Mouse (Mus musculus) bone marrow macrophage, adult 2 months (primary cell): ENCODE data around the gene Cul4b. TPM values are rescaled to one million over a fixed set of nuclear protein-coding genes. Genes with fewer than 3 reads are reported as not detected.

ENCODE experiments used
- H3K27ac ChIP-seq: 2 replicates; pipeline ENCODE4 v1.5.1; 2012; ENCODE audit warnings: low read depth, low read length; ENCODE audit not compliant: insufficient read depth
- H3K4me1 ChIP-seq: 2 replicates; pipeline ENCODE4 v1.6.1; 2012; ENCODE audit warnings: low read length; ENCODE audit not compliant: control insufficient read depth, insufficient read depth
- H3K4me3 ChIP-seq: 2 replicates; pipeline ENCODE4 v1.5.1; 2012; ENCODE audit warnings: mild to moderate bottlenecking, low read length, moderate library complexity; ENCODE audit not compliant: insufficient read depth
- CTCF ChIP-seq: IDR thresholded peaks from 2 replicates; pipeline ENCODE4 v1.5.1; 2012; ENCODE audit warnings: low read depth, mild to moderate bottlenecking, low read length, moderate library complexity
- POLR2A ChIP-seq: IDR thresholded peaks from 2 replicates; pipeline ENCODE4 v1.6.1; 2012; ENCODE audit warnings: mild to moderate bottlenecking, low read depth, low read length, borderline replicate concordance
- polyA plus RNA-seq: library from polyadenylated mRNA; stranded (reverse); fragments of >200 nt; gene quantifications from 2 replicates; pipeline ENCODE4 v1.2.4, GENCODE M21; 2012; ENCODE audit not compliant: missing spikeins, insufficient read depth, insufficient read length

Cul4b gene
- 23.6 and 23.9 TPM in 2 replicates for polyA plus RNA-seq

DNA sequence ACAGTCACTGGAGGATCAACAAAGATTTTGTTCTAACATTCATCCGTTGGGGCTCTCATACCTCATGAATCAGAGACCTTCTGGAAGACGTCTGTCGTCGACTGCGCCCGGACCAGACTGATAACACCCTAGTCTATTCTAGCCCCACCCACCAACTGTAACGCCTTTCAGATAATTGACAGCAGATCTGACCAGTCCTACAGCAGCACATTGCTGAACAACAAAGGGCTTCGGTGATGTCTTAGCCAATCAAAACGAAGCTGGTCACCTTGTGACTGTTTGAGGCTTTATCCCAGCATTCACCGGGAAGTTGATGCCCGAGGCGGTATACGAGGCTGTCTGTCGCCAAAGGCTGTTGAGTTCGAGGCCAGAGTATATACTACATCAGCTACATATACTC, at the start of gene Cul4b:
Cul4b (minus strand) TSS at position 119 of the 400 bp plus-strand sequence.
- H3K4me1 ChIP-seq, result no peaks in the 10 kb centered on the region
- no peak within 1 kb of the TSS for H3K4me3 ChIP-seq
- TF ChIP-seq POLR2A, result no peak
- TF ChIP-seq CTCF, result no peak
- H3K27ac ChIP-seq, result no peak within 1 kb of the TSS

DNA sequence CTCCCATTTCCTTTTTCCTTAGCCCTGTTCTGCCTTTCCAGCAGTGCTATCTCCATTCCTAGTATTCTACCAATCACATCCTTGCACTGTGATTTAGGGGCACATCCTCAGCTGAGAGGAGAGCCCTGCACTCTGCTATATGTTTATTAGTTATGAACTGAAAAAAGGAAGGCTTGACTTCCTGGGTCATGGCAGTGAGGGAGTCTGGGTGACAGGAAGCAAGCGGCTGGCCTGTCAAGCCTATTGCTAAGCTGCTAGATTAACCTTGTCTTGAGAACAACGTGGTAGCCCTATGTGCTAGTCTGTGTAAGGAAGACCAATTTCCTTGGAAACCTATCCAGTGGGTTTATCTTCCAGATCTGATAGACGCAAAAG, 25.0 kb upstream of the Cul4b start:
- TF ChIP-seq POLR2A, result no peak
- no peak for TF ChIP-seq CTCF
- Histone ChIP-seq H3K27ac (peak overlapping the region; percentile 98), H3K4me3 (peak overlapping the region; percentile 77), H3K4me1 (no peaks in the 10 kb centered on the region)

DNA sequence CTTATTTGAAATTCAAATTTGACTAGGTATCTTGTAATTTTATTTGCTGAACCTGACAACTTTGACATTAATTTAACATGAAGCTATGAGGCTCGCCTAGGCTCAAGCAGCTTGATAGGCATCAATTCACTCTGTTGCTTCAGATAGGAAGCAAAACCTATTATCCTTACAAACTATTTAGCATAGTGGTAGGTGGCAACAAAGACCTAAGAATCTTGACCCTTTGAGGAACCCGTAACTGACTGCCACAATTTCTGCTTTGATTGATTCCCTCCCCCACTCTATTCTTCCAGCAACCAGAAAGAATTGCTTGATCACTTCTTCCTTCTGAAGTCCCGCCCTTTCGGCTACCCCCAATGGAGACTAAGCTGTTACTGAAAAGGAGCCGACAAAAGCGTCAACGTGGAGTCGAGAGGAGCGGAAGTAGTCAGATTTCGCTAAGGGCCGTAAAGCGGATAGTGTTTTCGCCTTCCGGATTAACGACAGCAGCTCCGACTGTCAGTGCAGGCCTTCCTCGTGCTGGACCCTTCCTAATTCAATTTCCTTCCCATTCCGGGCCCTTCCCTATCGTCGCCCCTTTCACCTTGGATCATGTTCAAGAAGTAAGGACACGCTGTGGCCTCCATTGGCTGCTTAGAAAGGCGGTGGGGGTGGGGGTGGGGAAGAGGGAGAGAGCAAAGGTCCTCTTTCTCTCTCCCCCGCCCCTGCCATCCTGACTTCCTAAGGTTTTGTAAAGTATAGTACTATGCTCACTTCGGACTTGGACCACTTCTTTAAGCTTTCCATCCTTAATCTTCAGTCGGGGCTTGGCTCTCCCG, 24.4 kb upstream of the Cul4b start, which contains the start of gene Mcts1:
Mcts1 (plus strand) TSS at position 402 of the 818 bp plus-strand sequence.
- Histone ChIP-seq H3K4me3 (peak within 1 kb of the TSS; percentile 77), H3K4me1 (no peaks in the 10 kb centered on the region), H3K27ac (peak within 1 kb of the TSS; percentile 98)
- TF ChIP-seq POLR2A (no peak), CTCF (no peak)

DNA sequence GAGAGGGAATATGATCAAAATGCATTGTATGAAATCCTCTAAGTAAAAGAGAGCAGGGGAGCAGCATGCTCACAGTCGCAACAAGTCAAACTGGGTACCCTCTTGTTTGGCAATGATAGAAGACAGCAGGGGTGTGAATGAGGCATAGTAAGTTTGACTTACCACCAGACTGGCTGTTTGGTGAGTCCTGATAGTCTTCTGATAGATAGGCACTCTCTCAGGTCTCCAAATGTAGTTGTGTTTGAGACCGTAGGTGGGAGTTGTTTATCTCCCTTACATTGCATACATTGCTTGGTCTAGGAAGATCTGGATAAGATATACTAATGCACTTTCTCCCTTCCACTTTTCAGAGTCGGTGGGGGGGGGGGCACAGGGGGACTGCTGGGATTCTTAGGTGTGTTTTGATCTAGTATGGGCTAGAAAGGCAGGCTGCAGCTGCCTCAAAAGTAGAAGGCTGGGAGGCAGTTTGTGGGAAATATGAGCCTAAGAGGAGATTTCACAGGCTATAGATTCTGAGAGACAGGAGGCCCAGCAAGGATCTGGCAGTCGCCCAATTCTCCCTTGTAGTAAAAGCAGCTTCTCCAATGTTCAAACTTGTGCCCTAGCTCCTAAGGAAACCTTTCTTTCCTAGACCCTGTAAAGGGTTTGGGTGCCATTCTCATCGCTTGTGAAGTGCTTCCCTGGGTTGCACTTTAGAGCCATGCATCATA, 17.3 kb upstream of the Cul4b start:
- Histone ChIP-seq H3K4me1 (no peaks in the 10 kb centered on the region), H3K4me3 (no peak overlapping the region), H3K27ac (no peak overlapping the region)
- no peak for TF ChIP-seq CTCF

- H3K4me1 ChIP-seq, result no peaks in the 10 kb centered on the region
- H3K27ac ChIP-seq, result no peak overlapping the region
- H3K4me3 ChIP-seq, result no peak overlapping the region
- TF ChIP-seq POLR2A, result no peak
- no peak for TF ChIP-seq CTCF
Measured at GRCm38 (mm10) chrX:38591749-38592148, 15.8 kb upstream of the Cul4b start.

GRCm38 (mm10) chrX:38589827-38590226, 13.8 kb upstream of the Cul4b start:
- H3K4me3 ChIP-seq, result no peak overlapping the region
- H3K4me1 ChIP-seq, result peaks cover 2% of the 10 kb centered on the region
- TF ChIP-seq CTCF (no peak), POLR2A (no peak)
- H3K27ac ChIP-seq, result no peak overlapping the region

- no peak overlapping the region for H3K4me3 ChIP-seq
- peaks cover 10% of the 10 kb centered on the region for H3K4me1 ChIP-seq
- TF ChIP-seq CTCF (no peak), POLR2A (no peak)
- no peak overlapping the region for H3K27ac ChIP-seq
Measured at GRCm38 (mm10) chrX:38583261-38583660, 7.3 kb upstream of the Cul4b start.

GRCm38 (mm10) chrX:38581140-38581539, 5.1 kb upstream of the Cul4b start:
- no peak overlapping the region for H3K4me3 ChIP-seq
- peaks cover 10% of the 10 kb centered on the region for H3K4me1 ChIP-seq
- H3K27ac ChIP-seq, result peak overlapping the region; percentile 72
- no peak for TF ChIP-seq CTCF

DNA sequence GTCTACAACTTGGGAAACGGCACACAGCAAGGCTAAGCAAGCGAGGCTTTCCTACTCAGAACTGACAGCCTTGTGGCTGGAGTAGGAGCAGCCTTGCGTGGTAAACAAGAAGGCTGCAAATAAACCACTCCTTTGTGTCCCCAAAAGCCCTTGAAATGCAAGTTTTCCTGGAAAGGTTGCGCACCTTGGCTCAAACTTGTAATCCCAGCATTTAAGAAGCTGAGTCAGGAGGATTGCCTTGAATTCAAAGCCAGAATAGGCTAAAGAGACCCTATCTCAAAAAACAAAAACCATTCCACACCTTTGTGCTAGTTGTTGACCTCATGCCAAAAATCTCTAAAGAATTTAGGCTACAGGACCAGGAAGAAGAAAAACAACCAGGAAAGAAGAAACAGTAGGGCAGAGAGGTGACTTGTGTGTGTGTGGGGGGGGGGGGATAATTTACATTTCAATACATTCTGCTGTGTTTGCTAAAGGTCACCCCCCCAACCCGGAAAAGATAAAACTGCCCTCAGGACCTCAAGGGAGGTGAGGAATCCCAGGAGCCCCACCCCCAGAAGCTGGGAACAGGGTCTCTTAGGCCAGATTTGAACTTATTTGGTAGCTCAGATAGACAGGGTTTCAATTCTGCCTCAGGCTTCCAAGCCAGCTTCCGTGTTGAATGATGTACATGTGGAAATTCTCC, 9.3 kb downstream of the Cul4b start:
- H3K4me3 ChIP-seq, result no peak overlapping the region
- TF ChIP-seq CTCF (no peak), POLR2A (no peak)
- no peaks in the 10 kb centered on the region for H3K4me1 ChIP-seq

DNA sequence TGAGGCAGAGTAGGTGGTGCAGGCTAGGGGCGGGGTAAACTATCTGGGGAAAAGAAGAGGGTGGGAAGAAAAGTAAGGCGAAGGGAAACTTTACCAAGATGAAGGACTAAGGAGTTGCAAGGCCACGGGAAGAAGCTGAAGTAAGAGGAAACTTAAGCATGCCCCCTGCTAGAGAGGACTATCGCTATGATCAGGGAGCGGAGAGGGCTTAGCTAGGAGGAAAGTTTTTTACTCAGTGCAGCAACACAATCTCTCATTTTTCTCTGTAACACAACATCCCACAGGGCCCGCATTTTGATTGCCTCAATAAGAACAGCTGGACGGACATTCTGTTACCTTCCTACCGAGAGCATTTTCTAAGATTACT, 10.8 kb downstream of the Cul4b start:
- no peak for TF ChIP-seq POLR2A
- TF ChIP-seq CTCF, result no peak
- Histone ChIP-seq H3K27ac (peak overlapping the region; percentile 65), H3K4me3 (peak overlapping the region; percentile 77), H3K4me1 (no peaks in the 10 kb centered on the region)

More for the DNA sequence above, 9.3 kb downstream of the Cul4b start:
- H3K27ac ChIP-seq, result no peak overlapping the region
